Mouse (Mus musculus): Measurements from ENCODE around the gene Apol6. TPM values are rescaled to one million over a fixed set of nuclear protein-coding genes. Genes with fewer than 3 reads are reported as not detected.

Apol6 gene
- polyA plus RNA-seq, 1 experiment = 0.06 TPM

DNA sequence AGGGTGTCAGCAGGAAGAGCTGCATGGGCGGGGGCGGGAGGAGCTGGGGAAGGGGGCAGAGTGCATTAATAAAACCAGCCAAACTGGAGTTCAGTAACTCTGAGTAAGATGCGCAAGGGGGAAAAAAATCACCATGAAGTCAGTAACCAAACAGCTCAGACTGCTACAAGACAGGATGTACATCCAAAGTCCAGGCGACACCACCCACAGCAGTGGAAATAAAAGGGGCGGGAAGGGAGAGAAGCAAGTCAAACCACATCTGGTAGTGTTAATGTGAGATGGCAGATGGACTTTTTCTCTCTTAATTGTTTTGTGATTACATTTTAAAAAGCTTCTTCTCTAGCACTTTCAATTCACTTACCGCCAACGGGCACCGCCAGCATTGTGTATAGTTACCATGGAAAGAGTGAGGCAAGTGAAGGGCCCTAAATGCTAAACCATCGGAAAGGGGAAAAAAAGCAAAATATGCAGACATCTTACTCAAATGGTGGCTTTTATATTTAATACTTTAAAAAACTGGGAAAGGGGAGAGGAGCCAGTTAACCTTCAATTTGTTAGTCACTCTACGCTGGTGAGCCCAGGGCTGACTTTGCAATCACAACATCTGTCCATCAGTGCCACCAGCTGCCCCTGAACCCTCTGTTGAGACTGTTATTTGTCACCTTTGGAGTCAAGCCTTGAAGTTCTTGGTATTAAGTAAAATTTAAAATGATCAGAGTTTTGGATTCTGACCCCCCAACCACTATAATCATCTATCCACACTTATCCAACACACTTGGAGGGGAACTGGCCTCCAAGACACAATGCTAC lies 60.0 kb downstream of the Apol6 start:
- H3K79me3 ChIP-seq (ENCODE audit: low read depth) = peaks cover 5% of the 10 kb centered on the region
- H3K27me3 ChIP-seq (ENCODE audit: control insufficient read depth, insufficient read depth, insufficient read length) = no peaks in the 10 kb centered on the region
- H3ac ChIP-seq (ENCODE audit: control insufficient read depth, insufficient read length, low read depth) = no peak overlapping the region
- H3K4me3 ChIP-seq (ENCODE audit: insufficient read depth, poor library complexity, severe bottlenecking) = no peak overlapping the region
- peaks cover 62% of the 10 kb centered on the region for H3K79me2 ChIP-seq (ENCODE audit: control insufficient read depth, insufficient read depth)
- H3K36me3 ChIP-seq (ENCODE audit: control insufficient read depth, insufficient read depth) = peaks cover 99% of the 10 kb centered on the region
- TF ChIP-seq CTCF (IDR thresholded peaks at IDR 0.05; ENCODE audit: control insufficient read depth, insufficient read depth, insufficient read length) (no peak), USF1 (IDR thresholded peaks at IDR 0.05; ENCODE audit: low read depth) (no peak), MYOD1 (IDR thresholded peaks at IDR 0.05; ENCODE audit: control insufficient read depth, insufficient read length, low read depth) (no peak)

DNA sequence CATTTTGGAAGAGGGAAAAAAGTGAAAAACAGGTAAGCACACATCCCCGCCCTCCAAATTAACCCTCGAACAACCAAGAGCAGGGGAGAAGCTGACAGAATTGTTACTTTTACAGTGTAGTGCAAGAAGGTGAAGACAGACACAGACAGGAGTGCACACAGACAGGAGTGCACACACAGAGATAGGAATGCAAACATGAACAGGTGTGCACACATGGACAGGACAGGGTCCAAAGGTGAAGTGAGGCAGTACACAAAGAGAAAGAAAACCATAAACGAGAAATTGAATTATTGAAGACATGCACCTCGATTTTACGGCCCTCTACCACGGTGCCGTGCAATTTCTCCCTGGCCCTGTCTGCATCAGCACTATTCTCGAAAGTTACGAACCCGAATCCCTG lies 60.7 kb downstream of the Apol6 start:
- Histone ChIP-seq H3ac (ENCODE audit: control insufficient read depth, insufficient read length, low read depth) (no peak overlapping the region), H3K79me3 (ENCODE audit: low read depth) (peaks cover 5% of the 10 kb centered on the region), H3K27me3 (ENCODE audit: control insufficient read depth, insufficient read depth, insufficient read length) (no peaks in the 10 kb centered on the region), H3K4me3 (ENCODE audit: insufficient read depth, poor library complexity, severe bottlenecking) (no peak overlapping the region), H3K36me3 (ENCODE audit: control insufficient read depth, insufficient read depth) (peaks cover 99% of the 10 kb centered on the region), H3K79me2 (ENCODE audit: control insufficient read depth, insufficient read depth) (peaks cover 67% of the 10 kb centered on the region)
- no peak for TF ChIP-seq MYOD1 (IDR thresholded peaks at IDR 0.05; ENCODE audit: control insufficient read depth, insufficient read length, low read depth)
- TF ChIP-seq CTCF (IDR thresholded peaks at IDR 0.05; ENCODE audit: control insufficient read depth, insufficient read depth, insufficient read length) = no peak
- no peak for TF ChIP-seq CEBPB (IDR thresholded peaks at IDR 0.05; ENCODE audit: low read depth)
- TF ChIP-seq FOSL1 (IDR thresholded peaks at IDR 0.05; ENCODE audit: insufficient read depth, low read length, poor library complexity, severe bottlenecking) = no peak
- no peak for TF ChIP-seq MYOG (IDR thresholded peaks at IDR 0.05; ENCODE audit: control insufficient read depth, extremely low read depth, insufficient read length)
- TF ChIP-seq USF1 (IDR thresholded peaks at IDR 0.05; ENCODE audit: low read depth) = no peak
- no peak for TF ChIP-seq MAX (IDR thresholded peaks at IDR 0.05)

Other genes starting within 250 kb of the Apol6 start
- 9.2 TPM for gene Zfp251, start 173.3 kb upstream of the Apol6 start, polyA plus RNA-seq (2012; fragmentation: generic; extraction: Trizol)
- 11.8 TPM for gene Zfp7, start 165.5 kb upstream of the Apol6 start, polyA plus RNA-seq (2012; fragmentation: generic; extraction: Trizol)
- 0.62 TPM for gene Gm49527, start 165.4 kb upstream of the Apol6 start, polyA plus RNA-seq (2012; fragmentation: generic; extraction: Trizol)
- 6.9 TPM for gene Zfp647, start 119.3 kb upstream of the Apol6 start, polyA plus RNA-seq (2012; fragmentation: generic; extraction: Trizol)
- gene 1110038F14Rik, start 96.2 kb upstream of the Apol6 start, polyA plus RNA-seq (2012; fragmentation: generic; extraction: Trizol) = 49.3 TPM
- 3.1 TPM for gene Mb, start 5.9 kb downstream of the Apol6 start, polyA plus RNA-seq (2012; fragmentation: generic; extraction: Trizol)

Data from C2C12 (cell line).